Mouse (Mus musculus) bone marrow, adult 2 months (tissue): ENCODE measurements around the gene 2410015M20Rik. TPM values are rescaled to one million over a fixed set of nuclear protein-coding genes. Genes with fewer than 3 reads are reported as not detected.
"Not testable (repeated sequence)": the region's sequence is repeated elsewhere in the genome, so short reads cannot be mapped to it uniquely, and the experiment has no call there.

Experiments
- H3K27ac ChIP-seq: fragments of 200-500 bp; 2 replicates; pipeline ENCODE4 v1.5.1; 2012; ENCODE audit warnings: low read depth, mild to moderate bottlenecking, control low read depth, inconsistent platforms, low read length; ENCODE audit not compliant: control insufficient read depth, poor library complexity, insufficient read depth
- H3K4me1 ChIP-seq: fragments of 200-500 bp; 2 replicates; pipeline ENCODE4 v1.6.1; 2011; ENCODE audit warnings: low read length; ENCODE audit not compliant: control insufficient read depth, insufficient read depth
- H3K4me3 ChIP-seq: fragments of 200-500 bp; replicated peaks from 2 replicates; pipeline ENCODE3; 2011; ENCODE audit warnings: mild to moderate bottlenecking, low read depth, low read length, control low read depth; ENCODE audit not compliant: control insufficient read depth
- CTCF ChIP-seq: fragments of 200-500 bp; IDR thresholded peaks from 2 replicates; pipeline ENCODE4 v1.5.1; 2011; ENCODE audit warnings: low read length, control low read depth; ENCODE audit not compliant: control insufficient read depth, insufficient read depth
- POLR2A ChIP-seq: fragments of 200-500 bp; IDR thresholded peaks from 2 replicates; pipeline ENCODE4 v1.6.1; 2011; ENCODE audit warnings: low read depth, mild to moderate bottlenecking, control low read depth, low read length, borderline replicate concordance; ENCODE audit not compliant: control insufficient read depth
- WGBS: fragments of 180-500 bp; shearing (Covaris S2); methylation state at CpG from one replicate; pipeline ENCODE4 v1.1.7; 2018; 5-methylcytosine and 5-hydroxymethylcytosine counted together
- polyA plus RNA-seq: library from polyadenylated mRNA; stranded (reverse); fragments of >200 nt; gene quantifications from 2 replicates; pipeline ENCODE4 v1.2.4, GENCODE M21; 2011; ENCODE audit warnings: low replicate concordance; ENCODE audit not compliant: missing spikeins, insufficient read depth, insufficient read length

Gene 2410015M20Rik
- polyA plus RNA-seq = 44.0 and 94.1 TPM in 2 replicates

DNA sequence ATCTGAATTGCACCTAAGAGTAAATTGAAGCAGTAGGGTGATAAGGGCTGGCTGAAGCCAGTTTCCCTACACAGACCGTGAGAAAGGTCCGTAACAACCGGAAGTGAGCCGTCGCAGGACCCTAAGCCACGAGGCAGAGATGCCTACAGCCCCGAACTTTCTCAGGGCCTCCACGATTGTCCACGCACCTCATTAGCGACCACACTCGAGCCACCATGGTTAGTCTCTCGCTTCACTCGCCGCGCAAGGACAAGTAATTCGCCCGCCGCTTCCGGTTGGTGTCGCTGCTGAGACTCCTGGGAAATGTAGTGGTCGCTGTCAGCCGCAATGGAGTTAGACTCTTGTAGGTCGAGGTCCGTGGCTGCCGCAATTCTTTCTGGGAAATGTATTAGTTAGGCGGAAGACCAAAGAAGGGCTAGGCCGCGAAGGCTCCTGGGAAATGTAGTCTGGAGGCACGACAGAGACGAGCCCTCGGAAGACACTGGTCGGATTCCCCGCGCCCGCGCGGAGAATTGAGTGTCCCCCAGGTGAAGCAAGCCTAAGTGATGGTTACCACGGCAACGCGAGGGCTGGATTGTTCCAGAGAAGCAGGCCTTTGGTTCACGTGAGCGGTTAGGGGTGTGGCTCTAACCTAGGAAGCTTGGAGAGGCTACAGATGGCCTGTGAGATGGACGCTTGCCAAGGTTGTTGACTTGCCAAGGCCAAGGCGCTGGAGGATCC lies at the start of gene 2410015M20Rik:
Gene 2410015M20Rik, minus strand, starts transcription at position 320 of the 720 bp plus-strand sequence.
- H3K4me1 ChIP-seq = peaks cover 6% of the 10 kb centered on the region; the same call in 1 of the 2 replicates
- H3K4me3 ChIP-seq = peak within 1 kb of the TSS; percentile 81
- WGBS = under 1% methylated on average over 44 of the region's 44 CpGs

DNA sequence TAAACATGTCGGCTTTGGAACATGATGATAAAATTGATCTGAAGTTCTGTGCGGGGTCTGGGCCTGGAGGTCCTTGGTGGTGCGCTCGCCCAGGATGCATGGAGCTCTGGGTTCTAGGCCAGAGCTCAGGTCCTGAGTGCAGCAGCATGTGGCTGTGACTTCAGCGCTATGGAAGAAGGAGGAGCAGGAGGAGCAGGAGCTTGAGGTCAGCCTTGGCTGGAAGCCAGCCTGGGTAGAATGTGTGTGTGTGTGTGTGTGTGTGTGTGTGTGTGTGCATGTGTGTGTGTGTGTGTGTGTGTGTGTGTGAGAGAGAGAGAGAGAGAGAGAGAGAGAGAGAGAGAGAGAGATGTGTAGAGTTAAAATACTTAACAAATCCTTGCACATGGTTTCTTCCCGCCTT lies 46.6 kb upstream of the 2410015M20Rik start:
- WGBS = 71% methylated on average over 6 of the region's 6 CpGs
- no peak overlapping the region for H3K27ac ChIP-seq
- no peak overlapping the region for H3K4me3 ChIP-seq
- H3K4me1 ChIP-seq = no peaks in the 10 kb centered on the region
- TF ChIP-seq CTCF = no peak
- TF ChIP-seq POLR2A = no peak

More for the DNA sequence above, at the start of gene 2410015M20Rik:
- TF ChIP-seq POLR2A (peak; percentile 50; the same call in 1 of the 2 replicates), CTCF (no peak)
- H3K27ac ChIP-seq = peak within 1 kb of the TSS; percentile 75

DNA sequence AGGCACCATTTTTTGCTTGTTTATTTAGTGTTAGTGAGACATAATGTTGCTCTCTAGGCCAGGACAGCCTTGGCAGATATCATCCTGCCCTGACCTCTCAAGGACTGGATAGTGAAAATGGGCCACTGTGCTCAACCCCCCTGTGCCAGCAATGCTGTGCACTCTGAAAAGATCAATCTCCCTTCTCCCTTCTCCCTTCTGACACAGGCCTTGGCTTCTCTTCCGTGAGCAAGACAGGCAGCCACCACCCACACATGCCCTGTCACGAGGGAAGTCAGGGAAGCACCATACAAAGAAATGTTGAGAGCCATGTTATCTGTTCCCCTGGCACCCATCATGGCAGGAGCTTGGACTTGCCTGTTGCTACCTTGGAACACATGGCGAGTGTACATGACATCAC lies 45.7 kb upstream of the 2410015M20Rik start:
- WGBS = 78% methylated on average over 3 of the region's 3 CpGs
- no peak for TF ChIP-seq CTCF
- no peaks in the 10 kb centered on the region for H3K4me1 ChIP-seq
- no peak overlapping the region for H3K27ac ChIP-seq
- H3K4me3 ChIP-seq = no peak overlapping the region

DNA sequence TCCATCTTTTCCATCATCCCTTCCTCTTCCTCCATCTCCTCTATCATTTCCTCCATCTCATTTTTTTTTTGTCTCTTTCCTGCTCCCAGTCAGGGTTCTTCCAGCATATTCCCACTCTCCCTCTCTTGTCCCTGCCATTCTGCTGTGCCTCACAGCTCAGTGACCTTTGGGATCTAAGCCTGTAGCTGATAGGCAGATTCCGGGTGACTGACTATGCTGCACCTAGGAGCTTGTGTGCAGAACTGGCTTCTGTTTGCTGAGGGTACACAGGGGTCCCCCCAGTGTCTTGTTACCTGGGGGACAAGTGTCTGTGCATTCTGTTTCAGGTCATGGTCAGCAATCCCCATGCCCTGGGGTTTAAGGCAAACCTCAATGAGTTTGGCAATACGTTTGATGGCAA lies 45.2 kb upstream of the 2410015M20Rik start:
- no peaks in the 10 kb centered on the region for H3K4me1 ChIP-seq
- no peak for TF ChIP-seq CTCF
- no peak for TF ChIP-seq POLR2A
- 76% methylated on average over 2 of the region's 2 CpGs for WGBS
- no peak overlapping the region for H3K4me3 ChIP-seq
- H3K27ac ChIP-seq = no peak overlapping the region

DNA sequence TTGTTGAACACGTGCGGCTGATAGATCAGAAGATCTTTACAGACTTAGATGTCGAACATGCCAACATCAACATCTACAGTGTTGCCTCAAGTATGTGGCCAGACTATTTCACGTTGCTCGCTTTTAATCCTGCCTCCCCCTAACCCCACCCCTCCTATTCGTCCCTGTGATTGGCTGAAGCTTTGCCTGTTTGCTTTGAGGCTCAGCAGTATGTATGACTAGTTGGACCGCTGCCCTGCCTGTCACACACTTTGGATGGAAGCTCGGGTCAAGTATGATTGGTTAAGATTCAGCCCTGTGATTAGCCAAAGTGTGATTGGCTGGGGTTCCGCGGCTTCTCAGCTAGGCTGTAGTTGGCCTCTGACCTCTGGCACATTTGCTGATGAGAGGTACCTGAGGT lies 42.2 kb upstream of the 2410015M20Rik start:
- H3K4me1 ChIP-seq = no peaks in the 10 kb centered on the region
- no peak overlapping the region for H3K4me3 ChIP-seq
- no peak overlapping the region for H3K27ac ChIP-seq
- no peak for TF ChIP-seq POLR2A
- no peak for TF ChIP-seq CTCF
- WGBS = 32% methylated on average over 10 of the region's 10 CpGs

DNA sequence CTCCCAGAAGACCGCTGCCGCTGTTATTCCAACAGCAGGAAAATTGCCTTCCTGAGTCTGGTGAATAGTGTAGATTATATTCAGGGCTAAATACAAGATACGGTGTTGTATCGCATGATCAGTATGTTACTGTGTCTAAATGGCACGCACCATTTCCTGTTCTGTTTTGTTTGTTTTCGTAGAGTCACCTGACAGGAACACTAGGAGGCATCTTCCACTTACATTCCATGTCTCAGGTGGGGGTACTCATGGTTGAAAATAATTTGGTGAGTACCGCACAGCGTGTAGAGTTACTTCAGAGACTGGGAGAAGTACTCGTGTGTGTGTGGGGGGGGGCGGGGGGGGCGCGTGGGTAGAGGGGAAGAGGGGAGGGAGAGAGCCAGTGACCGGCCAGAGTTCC lies 38.0 kb upstream of the 2410015M20Rik start:
- 44% methylated on average over 10 of the region's 13 CpGs for WGBS
- Histone ChIP-seq H3K4me3 (no peak overlapping the region), H3K4me1 (no peaks in the 10 kb centered on the region), H3K27ac (no peak overlapping the region)
- TF ChIP-seq CTCF (no peak), POLR2A (no peak)

DNA sequence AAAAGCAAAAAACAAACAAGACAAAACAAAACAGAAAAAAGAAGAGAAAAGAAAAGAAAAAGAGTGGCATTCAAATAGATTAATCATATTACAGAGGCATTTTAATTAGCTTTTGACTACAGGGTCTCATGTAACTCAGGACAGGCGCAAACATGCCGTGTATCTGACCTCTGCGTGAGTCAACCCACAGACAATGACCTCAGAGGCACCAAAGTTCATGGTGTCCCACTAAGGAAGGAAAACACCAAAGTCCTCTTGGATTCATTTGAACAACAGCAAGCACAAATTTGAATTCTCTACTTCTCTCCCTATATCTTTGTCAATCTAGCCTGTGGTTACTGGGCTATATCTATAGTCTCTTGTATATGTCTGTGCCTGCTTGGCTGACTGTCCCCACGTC lies 33.7 kb upstream of the 2410015M20Rik start:
- TF ChIP-seq POLR2A (no peak), CTCF (no peak)
- H3K4me3 ChIP-seq = no peak overlapping the region
- WGBS = 78% methylated on average over 4 of the region's 4 CpGs
- H3K4me1 ChIP-seq = no peaks in the 10 kb centered on the region; the same call in 1 of the 2 replicates
- no peak overlapping the region for H3K27ac ChIP-seq

DNA sequence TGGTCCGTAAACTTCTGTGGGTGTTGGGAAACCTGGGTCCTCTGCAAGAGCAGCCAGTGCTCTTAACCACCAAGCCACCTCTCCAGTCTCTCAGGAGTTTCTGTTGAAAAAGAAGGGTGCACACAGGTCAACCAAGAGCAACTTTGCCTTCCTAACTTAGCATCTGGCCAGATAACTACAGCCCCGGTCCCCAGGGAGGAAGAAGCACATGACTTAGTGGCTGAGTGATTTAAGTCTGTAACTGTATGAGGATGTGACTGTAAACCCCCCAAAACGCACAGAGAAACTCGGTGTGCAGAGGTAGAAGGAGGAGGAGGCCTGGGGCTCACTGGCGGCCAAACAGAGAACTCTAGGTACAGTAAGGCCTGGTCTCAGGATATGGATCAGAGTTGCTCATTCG lies 24.5 kb upstream of the 2410015M20Rik start:
- TF ChIP-seq CTCF (no peak), POLR2A (no peak)
- Histone ChIP-seq H3K4me1 (no peaks in the 10 kb centered on the region), H3K27ac (no peak overlapping the region), H3K4me3 (no peak overlapping the region)
- WGBS = 65% methylated on average over 6 of the region's 6 CpGs

DNA sequence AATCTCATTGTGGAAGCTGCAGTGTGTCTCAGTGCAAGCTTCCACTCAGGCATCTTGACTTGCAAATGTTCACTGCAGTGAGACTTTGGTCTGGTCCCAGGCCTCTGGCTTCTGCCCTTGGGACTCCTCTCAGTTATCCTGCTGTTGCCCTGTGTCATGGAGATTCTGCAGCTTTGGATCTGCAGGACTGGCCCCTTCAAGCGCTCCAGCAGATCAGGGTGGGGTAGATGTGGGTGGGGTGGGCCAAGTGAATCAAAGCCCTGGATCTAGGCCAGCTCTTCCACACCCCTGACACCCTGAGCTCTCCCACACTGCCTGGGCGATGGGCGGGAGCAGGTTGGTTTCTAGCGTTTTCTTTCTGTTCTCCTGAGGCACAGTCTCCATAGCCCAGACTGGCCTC lies 22.2 kb upstream of the 2410015M20Rik start:
- H3K4me1 ChIP-seq = peaks cover 3% of the 10 kb centered on the region; the same call in 1 of the 2 replicates
- TF ChIP-seq POLR2A = no peak
- TF ChIP-seq CTCF = no peak
- 63% methylated on average over 4 of the region's 4 CpGs for WGBS
- H3K27ac ChIP-seq = no peak overlapping the region
- H3K4me3 ChIP-seq = no peak overlapping the region

DNA sequence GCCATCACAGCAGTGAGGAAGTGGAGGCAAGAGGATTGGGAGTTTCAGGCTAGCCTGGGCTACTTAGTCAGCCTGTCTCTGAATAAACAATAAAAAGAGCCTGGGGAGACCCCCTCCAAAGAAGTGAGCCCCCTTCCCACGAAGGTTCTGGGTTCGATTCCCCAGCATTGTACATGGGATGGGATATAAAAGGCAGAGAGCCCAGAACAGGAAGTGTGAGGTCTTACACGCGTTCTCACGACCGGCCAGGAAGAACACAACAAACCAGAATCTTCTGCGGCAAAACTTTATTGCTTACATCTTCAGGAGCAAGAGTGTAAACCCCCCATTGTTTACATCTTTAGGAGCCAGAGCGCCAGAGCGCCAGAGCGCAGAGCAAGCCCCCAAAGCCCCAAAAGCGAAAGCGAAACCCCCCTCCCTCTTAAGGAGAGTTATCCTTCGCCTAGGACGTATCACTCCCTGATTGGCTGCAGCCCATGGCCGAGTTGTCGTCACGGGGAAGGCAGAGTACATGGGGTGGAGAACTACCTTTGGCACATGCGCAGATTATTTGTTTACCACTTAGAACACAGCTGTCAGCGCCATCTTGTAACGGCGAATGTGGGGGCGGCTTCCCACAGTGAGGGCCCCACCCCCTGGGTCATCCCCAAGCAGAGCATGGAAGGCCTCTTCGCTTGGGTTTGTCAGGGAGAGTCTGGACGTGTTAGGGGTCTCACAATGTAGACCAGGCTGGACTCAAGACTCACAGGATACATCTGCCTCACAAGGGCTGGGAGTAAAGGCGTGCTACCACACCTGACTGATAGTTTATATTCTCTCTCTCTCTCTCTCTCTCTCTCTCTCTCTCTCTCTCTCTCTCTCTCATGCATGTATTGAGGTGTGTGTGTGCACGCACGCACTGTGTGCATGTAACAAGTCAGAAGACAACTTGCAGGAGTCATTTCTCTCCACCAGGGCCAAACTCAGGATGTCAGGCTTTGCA lies 20.5 kb upstream of the 2410015M20Rik start:
- not testable (repeated sequence) for H3K4me3 ChIP-seq, H3K27ac ChIP-seq, H3K4me1 ChIP-seq
- 77% methylated on average over 27 of the region's 27 CpGs for WGBS
